Mouse (Mus musculus): ENCODE data around the gene Gm3250. TPM values are rescaled to one million over a fixed set of nuclear protein-coding genes. Genes with fewer than 3 reads are reported as not detected.
"Not testable (repeated sequence)": the region's sequence is repeated elsewhere in the genome, so short reads cannot be mapped to it uniquely, and the experiment has no call there.

Gm3250 gene
- polyA plus RNA-seq (2015; fragmentation: Nextera tagmentation; extraction: Ambion mirVana) = not detected in 2 replicates

DNA sequence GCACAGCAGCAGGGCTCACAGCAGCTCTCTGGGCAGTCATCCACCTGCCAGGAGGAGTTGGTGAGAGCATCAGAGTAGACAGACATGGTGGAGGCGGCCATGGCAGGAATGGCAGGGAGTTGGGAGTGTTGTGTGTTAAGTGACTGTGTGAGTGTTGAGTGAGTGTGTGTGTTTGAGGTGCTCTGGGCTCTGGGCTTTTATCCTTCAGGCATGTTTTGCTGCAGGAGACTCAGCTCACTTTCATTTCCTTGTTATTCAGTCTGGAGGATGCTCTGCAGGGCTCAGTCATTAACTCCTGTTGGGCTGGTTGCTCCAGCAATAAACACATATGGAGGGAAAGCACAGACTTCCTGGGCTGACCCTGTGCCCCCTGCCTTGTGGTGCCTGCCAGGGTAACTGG lies at the start of gene Gm3250:
Gene Gm3250, minus strand, starts transcription at position 101 of the 400 bp plus-strand sequence.
- not testable (repeated sequence) for H3K4me1 ChIP-seq (ENCODE audit: control insufficient read depth, insufficient read depth, low read length); H3K27ac ChIP-seq (ENCODE audit: low read length); ATAC-seq; H3K4me2 ChIP-seq (ENCODE audit: low read depth, low read length); H3K27me3 ChIP-seq (replicated peaks; ENCODE audit: control insufficient read depth, insufficient read depth, low read length); H3K4me3 ChIP-seq (ENCODE audit: low read length); H3K9me3 ChIP-seq (ENCODE audit: control insufficient read depth, low read length); H3K36me3 ChIP-seq (ENCODE audit: control insufficient read depth, insufficient read depth, low read length); H3K9ac ChIP-seq (ENCODE audit: low read depth, low read length)
- WGBS = 88% methylated on average over 1 of the region's 1 CpGs

DNA sequence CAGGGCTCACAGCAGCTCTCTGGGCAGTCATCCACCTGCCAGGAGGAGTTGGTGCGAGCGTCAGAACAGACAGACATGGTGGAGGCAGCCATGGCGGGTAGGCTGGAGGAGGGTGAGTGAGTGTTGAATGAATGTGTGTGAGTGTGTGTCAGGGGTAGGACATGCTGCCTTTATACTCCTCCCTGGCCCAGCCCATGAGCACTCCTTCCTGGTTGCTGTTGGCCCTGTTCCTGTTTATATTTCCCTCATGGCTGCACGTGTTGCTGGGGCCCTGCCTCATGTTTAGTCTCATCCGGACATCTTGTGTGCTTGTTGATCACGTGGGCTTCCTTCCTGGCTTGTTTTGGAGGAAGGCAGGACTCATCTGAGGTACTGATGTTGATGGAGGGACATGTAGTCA lies 44.6 kb upstream of the Gm3250 start, which contains the start of gene Krtap10-4:
Gene Krtap10-4, minus strand, starts transcription at position 145 of the 400 bp plus-strand sequence.
- Histone ChIP-seq H3K36me3 (ENCODE audit: control insufficient read depth, insufficient read depth, low read length) (no peaks in the 10 kb centered on the region), H3K27me3 (replicated peaks; ENCODE audit: control insufficient read depth, insufficient read depth, low read length) (no peaks in the 10 kb centered on the region), H3K4me2 (ENCODE audit: low read depth, low read length) (no peak within 1 kb of the TSS), H3K4me3 (ENCODE audit: low read length) (no peak within 1 kb of the TSS), H3K9ac (ENCODE audit: low read depth, low read length) (no peak within 1 kb of the TSS), H3K27ac (ENCODE audit: low read length) (no peak within 1 kb of the TSS), H3K4me1 (ENCODE audit: control insufficient read depth, insufficient read depth, low read length) (no peaks in the 10 kb centered on the region), H3K9me3 (ENCODE audit: control insufficient read depth, low read length) (no peaks in the 10 kb centered on the region)
- no peak for ATAC-seq
- WGBS = 56% methylated on average over 6 of the region's 6 CpGs

DNA sequence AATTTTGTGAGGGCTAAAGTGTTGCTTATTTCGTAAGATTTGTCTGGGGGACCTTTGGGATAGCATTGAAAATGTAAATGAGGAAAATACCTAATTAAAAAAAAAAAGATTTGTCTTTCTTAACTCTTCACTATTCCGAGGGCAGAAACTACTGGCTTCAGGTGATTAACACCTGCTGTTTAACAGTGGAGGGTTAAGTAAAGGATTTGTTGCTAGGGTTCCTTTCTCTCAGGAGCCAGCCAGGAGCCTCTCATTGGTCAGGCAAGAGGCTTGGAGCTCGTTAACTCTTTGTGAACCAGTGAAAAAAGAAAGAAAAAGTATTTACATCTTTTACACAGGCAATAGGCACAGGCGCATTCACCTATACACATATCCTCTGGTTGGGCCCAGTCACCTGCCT lies 36.9 kb upstream of the Gm3250 start:
- Histone ChIP-seq H3K36me3 (ENCODE audit: control insufficient read depth, insufficient read depth, low read length) (no peaks in the 10 kb centered on the region), H3K4me3 (ENCODE audit: low read length) (no peak overlapping the region)
- 37% methylated on average over 4 of the region's 4 CpGs for WGBS

DNA sequence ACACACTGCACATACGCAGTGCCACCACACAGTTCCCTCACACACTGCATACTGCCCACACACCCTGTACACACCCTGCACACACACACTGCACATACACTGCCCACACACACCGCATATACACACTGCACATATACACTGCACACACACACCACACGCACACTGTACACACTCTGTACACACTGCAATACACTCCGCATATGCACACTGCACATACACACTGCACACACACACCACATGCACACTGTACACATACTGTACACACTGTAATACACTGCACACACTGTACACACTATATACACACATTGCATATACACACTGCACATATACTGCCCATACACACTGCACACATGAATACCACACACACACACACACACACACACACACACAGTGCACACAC lies 36.2 kb upstream of the Gm3250 start:
- H3K36me3 ChIP-seq (ENCODE audit: control insufficient read depth, insufficient read depth, low read length) = no peaks in the 10 kb centered on the region
- H3K27ac ChIP-seq (ENCODE audit: low read length) = no peak overlapping the region
- no peak overlapping the region for H3K4me3 ChIP-seq (ENCODE audit: low read length)
- H3K9ac ChIP-seq (ENCODE audit: low read depth, low read length) = no peak overlapping the region
- H3K9me3 ChIP-seq (ENCODE audit: control insufficient read depth, low read length) = no peaks in the 10 kb centered on the region
- no peak for ATAC-seq
- WGBS = 96% methylated on average over 4 of the region's 4 CpGs
- no peak overlapping the region for H3K4me2 ChIP-seq (ENCODE audit: low read depth, low read length)
- H3K4me1 ChIP-seq (ENCODE audit: control insufficient read depth, insufficient read depth, low read length) = no peaks in the 10 kb centered on the region
- 0 out of 2 replicates have a peak, but pooled peaks cover 3% of the 10 kb centered on the region for H3K27me3 ChIP-seq (replicated peaks; ENCODE audit: control insufficient read depth, insufficient read depth, low read length)

More for the DNA sequence above, 36.9 kb upstream of the Gm3250 start:
- no peak for ATAC-seq
- Histone ChIP-seq H3K9ac (ENCODE audit: low read depth, low read length) (no peak overlapping the region), H3K4me2 (ENCODE audit: low read depth, low read length) (no peak overlapping the region), H3K27ac (ENCODE audit: low read length) (no peak overlapping the region), H3K9me3 (ENCODE audit: control insufficient read depth, low read length) (no peaks in the 10 kb centered on the region), H3K4me1 (ENCODE audit: control insufficient read depth, insufficient read depth, low read length) (no peaks in the 10 kb centered on the region), H3K27me3 (replicated peaks; ENCODE audit: control insufficient read depth, insufficient read depth, low read length) (no peaks in the 10 kb centered on the region)

DNA sequence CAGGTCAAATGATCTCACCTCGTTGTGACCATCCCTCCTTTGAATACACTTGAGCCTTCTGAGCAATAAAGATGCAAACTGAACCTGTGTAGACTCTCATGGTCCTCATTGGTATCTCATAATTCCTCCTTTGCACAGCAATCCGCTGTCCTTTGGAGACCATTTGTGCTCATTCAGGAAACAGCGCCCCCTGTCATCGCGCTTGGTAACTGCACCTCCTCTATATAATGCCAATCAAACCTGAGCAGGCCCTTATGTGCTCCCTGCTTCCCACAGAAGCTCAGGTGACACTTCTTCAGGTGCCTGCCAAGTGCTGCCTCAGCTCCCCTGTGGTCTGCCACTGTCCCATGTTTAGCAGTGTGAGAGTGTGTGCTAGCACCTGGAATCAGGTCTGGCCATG lies 33.2 kb upstream of the Gm3250 start:
- Histone ChIP-seq H3K27me3 (replicated peaks; ENCODE audit: control insufficient read depth, insufficient read depth, low read length) (0 out of 2 replicates have a peak, but pooled peaks cover 3% of the 10 kb centered on the region), H3K36me3 (ENCODE audit: control insufficient read depth, insufficient read depth, low read length) (no peaks in the 10 kb centered on the region), H3K27ac (ENCODE audit: low read length) (no peak overlapping the region), H3K4me2 (ENCODE audit: low read depth, low read length) (no peak overlapping the region), H3K9ac (ENCODE audit: low read depth, low read length) (no peak overlapping the region), H3K4me3 (ENCODE audit: low read length) (no peak overlapping the region), H3K9me3 (ENCODE audit: control insufficient read depth, low read length) (no peaks in the 10 kb centered on the region), H3K4me1 (ENCODE audit: control insufficient read depth, insufficient read depth, low read length) (no peaks in the 10 kb centered on the region)
- WGBS = 36% methylated on average over 5 of the region's 5 CpGs
- ATAC-seq = no peak

DNA sequence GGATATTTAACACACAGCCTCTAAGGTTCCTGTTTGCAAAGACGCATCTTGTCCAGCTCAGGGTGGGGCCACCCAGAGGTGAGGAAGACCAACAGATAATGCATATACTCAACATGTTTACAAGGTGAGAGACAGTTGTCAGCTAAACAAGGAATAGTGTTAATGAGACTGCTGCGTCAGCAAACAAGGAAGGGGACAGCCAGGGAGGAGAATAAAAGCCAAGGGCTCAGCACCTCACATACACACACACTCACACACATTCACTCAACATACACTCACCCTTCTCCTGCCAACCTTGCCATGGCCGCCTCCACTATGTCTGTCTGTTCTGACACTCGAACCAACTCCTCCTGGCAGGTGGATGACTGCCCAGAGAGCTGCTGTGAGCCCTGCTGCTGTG lies 32.0 kb upstream of the Gm3250 start, which contains the start of gene Gm2696:
Gene Gm2696, plus strand, starts transcription at position 301 of the 400 bp plus-strand sequence.
- Histone ChIP-seq H3K4me3 (ENCODE audit: low read length) (no peak within 1 kb of the TSS), H3K36me3 (ENCODE audit: control insufficient read depth, insufficient read depth, low read length) (no peaks in the 10 kb centered on the region), H3K9ac (ENCODE audit: low read depth, low read length) (no peak within 1 kb of the TSS), H3K27me3 (replicated peaks; ENCODE audit: control insufficient read depth, insufficient read depth, low read length) (0 out of 2 replicates have a peak, but pooled peaks cover 3% of the 10 kb centered on the region), H3K9me3 (ENCODE audit: control insufficient read depth, low read length) (no peaks in the 10 kb centered on the region), H3K4me1 (ENCODE audit: control insufficient read depth, insufficient read depth, low read length) (no peaks in the 10 kb centered on the region), H3K27ac (ENCODE audit: low read length) (no peak within 1 kb of the TSS), H3K4me2 (ENCODE audit: low read depth, low read length) (no peak within 1 kb of the TSS)
- WGBS = 45% methylated on average over 4 of the region's 4 CpGs
- no peak for ATAC-seq

DNA sequence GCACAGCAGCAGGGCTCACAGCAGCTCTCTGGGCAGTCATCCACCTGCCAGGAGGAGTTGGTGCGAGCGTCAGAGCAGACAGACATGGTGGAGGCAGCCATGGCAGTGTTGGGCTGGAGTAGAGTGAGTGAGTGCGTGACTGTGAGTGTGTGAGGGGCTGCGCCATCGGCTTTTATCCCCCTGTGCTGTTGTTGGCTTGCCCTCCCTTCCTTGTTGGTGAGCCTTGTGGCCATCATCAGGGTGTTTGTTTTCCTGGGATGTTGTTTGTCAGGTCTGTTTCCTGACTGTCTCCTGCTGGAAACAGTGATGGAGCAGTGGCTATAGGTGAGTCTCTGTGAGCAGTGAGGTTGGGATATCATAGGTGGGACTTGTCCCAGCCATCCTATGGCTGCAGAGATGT lies 29.4 kb upstream of the Gm3250 start, which contains the start of gene Gm9507:
Gene Gm9507, minus strand, starts transcription at position 101 of the 400 bp plus-strand sequence.
- H3K9me3 ChIP-seq (ENCODE audit: control insufficient read depth, low read length) = no peaks in the 10 kb centered on the region
- 0 out of 2 replicates have a peak, but pooled peaks cover 3% of the 10 kb centered on the region for H3K27me3 ChIP-seq (replicated peaks; ENCODE audit: control insufficient read depth, insufficient read depth, low read length)
- H3K36me3 ChIP-seq (ENCODE audit: control insufficient read depth, insufficient read depth, low read length) = no peaks in the 10 kb centered on the region
- no peaks in the 10 kb centered on the region for H3K4me1 ChIP-seq (ENCODE audit: control insufficient read depth, insufficient read depth, low read length)
- H3K4me2 ChIP-seq (ENCODE audit: low read depth, low read length) = no peak within 1 kb of the TSS
- WGBS = 53% methylated on average over 5 of the region's 5 CpGs
- no peak within 1 kb of the TSS for H3K9ac ChIP-seq (ENCODE audit: low read depth, low read length)
- ATAC-seq = no peak
- no peak within 1 kb of the TSS for H3K27ac ChIP-seq (ENCODE audit: low read length)
- H3K4me3 ChIP-seq (ENCODE audit: low read length) = no peak within 1 kb of the TSS

DNA sequence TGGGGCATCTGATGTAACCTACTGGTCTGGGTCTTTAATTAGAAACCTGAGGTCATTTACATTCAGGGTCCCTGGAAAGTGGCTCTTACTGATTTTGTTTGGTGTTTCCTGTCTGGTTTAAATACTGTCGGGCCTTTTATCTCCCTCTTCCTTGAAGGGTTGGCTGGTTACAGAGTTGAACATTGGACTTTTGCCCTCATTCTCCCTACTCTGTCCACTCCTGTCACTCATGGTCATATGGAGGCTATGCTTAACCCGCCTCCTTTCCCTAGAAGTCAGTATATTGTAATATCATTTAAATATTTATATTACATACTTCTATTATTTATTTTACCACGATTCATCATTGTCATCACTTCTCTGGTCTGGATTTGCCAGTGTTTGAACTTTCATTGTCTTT lies 21.8 kb upstream of the Gm3250 start:
- Histone ChIP-seq H3K4me3 (ENCODE audit: low read length) (no peak overlapping the region), H3K4me2 (ENCODE audit: low read depth, low read length) (no peak overlapping the region), H3K4me1 (ENCODE audit: control insufficient read depth, insufficient read depth, low read length) (no peaks in the 10 kb centered on the region), H3K9me3 (ENCODE audit: control insufficient read depth, low read length) (no peaks in the 10 kb centered on the region), H3K27me3 (replicated peaks; ENCODE audit: control insufficient read depth, insufficient read depth, low read length) (no peaks in the 10 kb centered on the region), H3K9ac (ENCODE audit: low read depth, low read length) (no peak overlapping the region), H3K36me3 (ENCODE audit: control insufficient read depth, insufficient read depth, low read length) (no peaks in the 10 kb centered on the region), H3K27ac (ENCODE audit: low read length) (no peak overlapping the region)
- no peak for ATAC-seq
- WGBS = 48% methylated on average over 3 of the region's 3 CpGs

DNA sequence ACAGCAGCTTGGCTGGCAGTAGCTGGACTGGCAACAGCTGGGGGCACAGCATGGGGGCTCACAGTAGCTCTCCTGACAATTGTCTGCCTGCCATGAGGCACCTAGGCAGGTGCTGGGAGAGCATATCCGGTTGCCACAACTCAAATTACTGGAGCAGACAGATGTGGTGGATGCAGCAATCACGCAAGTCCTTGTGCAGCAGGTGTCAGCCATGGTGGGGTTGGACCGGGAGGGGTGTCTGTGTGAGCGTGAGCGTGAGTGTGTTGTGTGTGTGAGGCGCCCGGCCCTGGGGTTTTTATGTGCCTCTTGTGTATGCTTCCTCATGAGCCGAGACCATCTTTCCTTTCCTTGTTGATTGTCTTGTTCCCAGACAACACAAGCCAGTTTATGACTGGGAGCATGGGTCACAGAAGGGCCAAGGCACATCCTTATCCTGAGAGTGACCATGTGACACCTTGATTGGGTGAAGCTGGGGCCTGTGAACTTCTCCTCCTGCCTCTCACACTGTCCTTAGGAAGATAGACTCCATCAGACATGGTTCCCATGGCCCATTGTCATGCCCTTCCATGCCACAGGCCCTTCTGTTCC lies 16.7 kb upstream of the Gm3250 start, which contains the start of gene Gm19668:
Gene Gm19668, minus strand, starts transcription at position 213 of the 588 bp plus-strand sequence.
- WGBS = 41% methylated on average over 8 of the region's 8 CpGs
- Histone ChIP-seq H3K27ac (ENCODE audit: low read length) (no peak within 1 kb of the TSS), H3K27me3 (replicated peaks; ENCODE audit: control insufficient read depth, insufficient read depth, low read length) (no peaks in the 10 kb centered on the region)

More for the DNA sequence above, 16.7 kb upstream of the Gm3250 start, which contains the start of gene Gm19668:
- no peak within 1 kb of the TSS for H3K4me3 ChIP-seq (ENCODE audit: low read length)
- no peaks in the 10 kb centered on the region for H3K9me3 ChIP-seq (ENCODE audit: control insufficient read depth, low read length)
- no peaks in the 10 kb centered on the region for H3K4me1 ChIP-seq (ENCODE audit: control insufficient read depth, insufficient read depth, low read length)
- no peaks in the 10 kb centered on the region for H3K36me3 ChIP-seq (ENCODE audit: control insufficient read depth, insufficient read depth, low read length)
- H3K4me2 ChIP-seq (ENCODE audit: low read depth, low read length) = no peak within 1 kb of the TSS
- H3K9ac ChIP-seq (ENCODE audit: low read depth, low read length) = no peak within 1 kb of the TSS
- peak; percentile 42; the same call in 1 of the 2 replicates for ATAC-seq

Measured in intestine, embryonic 16.5 days (tissue).